Mouse (Mus musculus): ENCODE measurements at regions not wholly inside any gene's neighbourhood (a gene's known extent, or its start where the extent isn't known, plus 50 kb on each side); places are given as distances from the start of the nearest gene placed in this dataset.
A peak's percentile ranks its signal among the peaks of the same experiment; 100 is the strongest.

DNA sequence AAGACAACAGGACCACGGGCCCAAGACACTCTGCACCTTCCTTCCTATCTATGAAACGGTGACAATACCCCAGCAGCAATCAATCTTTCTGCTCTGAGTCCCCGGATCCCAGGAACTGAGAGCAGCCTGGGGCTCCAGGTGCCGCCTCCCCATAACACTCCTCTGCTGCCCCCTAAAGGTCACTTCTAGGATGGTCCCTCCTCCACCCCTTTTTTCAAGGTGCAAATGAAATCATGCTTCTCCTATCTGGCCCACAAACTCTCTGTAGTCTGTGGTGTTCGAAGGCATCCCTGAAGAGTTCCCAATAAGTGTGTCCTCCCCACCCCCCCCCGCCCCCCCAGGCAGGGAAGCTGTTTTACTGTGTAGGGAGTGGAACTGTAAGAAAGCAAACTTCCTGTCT, 147.9 kb downstream of the Unc5cl start:
- Histone ChIP-seq H3K27me3 (ENCODE audit: control insufficient read depth in 1 of 2, insufficient read depth in 2 of 2, low read length in 2 of 2) (no peaks in the 10 kb centered on the region), H3K27ac (ENCODE audit: control insufficient read depth, low read depth, low read length) (no peak overlapping the region), H3K4me1 (ENCODE audit: control insufficient read depth in 1 of 2, insufficient read depth in 2 of 2, low read length in 2 of 2) (no peaks in the 10 kb centered on the region), H3K79me2 (ENCODE audit: control insufficient read depth, insufficient read depth, low read length, poor library complexity) (no peaks in the 10 kb centered on the region), H3K9me3 (replicated peaks; ENCODE audit: insufficient read depth, low read length) (no peaks in the 10 kb centered on the region), H3K36me3 (ENCODE audit: control insufficient read depth in 1 of 2, insufficient read depth in 2 of 2, low read length in 2 of 2) (no peaks in the 10 kb centered on the region), H3K4me3 (ENCODE audit: control insufficient read depth in 1 of 2, insufficient read depth in 1 of 2, low read depth in 2 of 2, low read length in 2 of 2) (no peak overlapping the region), H3K9ac (ENCODE audit: control insufficient read depth, low read depth, low read length, poor library complexity, severe bottlenecking) (no peak overlapping the region)
- peak; percentile 6 for DNase-seq (ENCODE audit: low read depth, low spot score)
- TF ChIP-seq ZNF384 (IDR thresholded peaks at IDR 0.05; ENCODE audit: low read depth, low read length) (no peak), TAL1 (IDR thresholded peaks at IDR 0.05; ENCODE audit: low read length) (no peak), HCFC1 (IDR thresholded peaks at IDR 0.05; ENCODE audit: low read depth, low read length) (no peak), SMC3 (IDR thresholded peaks at IDR 0.05; ENCODE audit: low read depth, low read length) (peak; percentile 28; the same call in 1 of the 2 replicates), MYC (IDR thresholded peaks at IDR 0.05; ENCODE audit: low read depth, low read length) (no peak), CTCF (IDR thresholded peaks at IDR 0.05 in 2 of 3, conservative IDR thresholded peaks at IDR 0.05 in 1 of 3; ENCODE audit: control insufficient read depth in 1 of 3, insufficient read depth in 1 of 3, low read depth in 2 of 3, low read length in 3 of 3, poor library complexity in 1 of 3, severe bottlenecking in 1 of 3) (peak in 2 of 3 experiments; percentile 26; a peak in 3 of 6 replicates), TBP (IDR thresholded peaks at IDR 0.05; ENCODE audit: low read depth, low read length) (no peak), MYB (IDR thresholded peaks at IDR 0.05; ENCODE audit: low read depth, low read length) (no peak), RAD21 (IDR thresholded peaks at IDR 0.05; ENCODE audit: low read depth, low read length) (peak; percentile 20), POLR2A (IDR thresholded peaks at IDR 0.05; ENCODE audit: control insufficient read depth in 1 of 2, insufficient read depth in 1 of 2, low read depth in 1 of 2, low read length in 2 of 2, poor library complexity in 1 of 2) (no peak), MAZ (IDR thresholded peaks at IDR 0.05; ENCODE audit: low read depth, low read length) (no peak), EP300 (IDR thresholded peaks at IDR 0.05; ENCODE audit: low read depth in 1 of 2, low read length in 2 of 2) (no peak), SIN3A (IDR thresholded peaks at IDR 0.05; ENCODE audit: low read length) (no peak), ZC3H11A (IDR thresholded peaks at IDR 0.05; ENCODE audit: low read depth, low read length) (no peak; the same call in 1 of the 2 replicates), GABPA (IDR thresholded peaks at IDR 0.05; ENCODE audit: low read depth, low read length) (no peak), BHLHE40 (IDR thresholded peaks at IDR 0.05; ENCODE audit: borderline replicate concordance, low read depth, low read length) (no peak)

DNA sequence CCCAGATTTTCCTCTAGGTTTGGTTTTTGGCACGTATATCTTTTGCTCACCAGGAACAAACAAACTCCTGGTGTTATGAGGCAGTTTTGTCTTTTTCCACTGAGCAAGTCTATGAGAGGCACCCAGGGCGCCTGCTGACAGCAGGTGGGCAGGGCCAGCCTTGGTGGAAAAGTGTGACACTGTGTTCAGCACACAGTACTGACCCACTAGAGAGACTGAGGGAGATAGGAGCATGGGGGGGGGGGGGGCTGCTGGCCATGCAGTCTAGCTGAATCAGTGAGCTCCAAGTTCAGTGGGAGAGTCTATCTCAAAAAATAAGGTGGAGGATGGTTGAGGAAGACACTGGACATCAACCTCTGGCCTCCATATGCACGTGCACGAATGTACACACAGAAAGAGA, 152.1 kb downstream of the Unc5cl start:
- Histone ChIP-seq H3K9me3 (replicated peaks; ENCODE audit: insufficient read depth, low read length) (no peaks in the 10 kb centered on the region), H3K27ac (ENCODE audit: control insufficient read depth, low read depth, low read length) (no peak overlapping the region), H3K36me3 (ENCODE audit: control insufficient read depth in 1 of 2, insufficient read depth in 2 of 2, low read length in 2 of 2) (no peaks in the 10 kb centered on the region), H3K4me1 (ENCODE audit: control insufficient read depth in 1 of 2, insufficient read depth in 2 of 2, low read length in 2 of 2) (no peaks in the 10 kb centered on the region), H3K4me3 (ENCODE audit: control insufficient read depth in 1 of 2, insufficient read depth in 1 of 2, low read depth in 2 of 2, low read length in 2 of 2) (no peak overlapping the region), H3K27me3 (ENCODE audit: control insufficient read depth in 1 of 2, insufficient read depth in 2 of 2, low read length in 2 of 2) (no peaks in the 10 kb centered on the region), H3K79me2 (ENCODE audit: control insufficient read depth, insufficient read depth, low read length, poor library complexity) (no peaks in the 10 kb centered on the region), H3K9ac (ENCODE audit: control insufficient read depth, low read depth, low read length, poor library complexity, severe bottlenecking) (no peak overlapping the region)
- DNase-seq (ENCODE audit: low read depth, low spot score): no peak
- TF ChIP-seq SMC3 (IDR thresholded peaks at IDR 0.05; ENCODE audit: low read depth, low read length) (no peak), MYB (IDR thresholded peaks at IDR 0.05; ENCODE audit: low read depth, low read length) (no peak), SIN3A (IDR thresholded peaks at IDR 0.05; ENCODE audit: low read length) (no peak), POLR2A (IDR thresholded peaks at IDR 0.05; ENCODE audit: control insufficient read depth in 1 of 2, insufficient read depth in 1 of 2, low read depth in 1 of 2, low read length in 2 of 2, poor library complexity in 1 of 2) (no peak), MAZ (IDR thresholded peaks at IDR 0.05; ENCODE audit: low read depth, low read length) (no peak), NRF1 (IDR thresholded peaks at IDR 0.05; ENCODE audit: insufficient read depth, low read depth, low read length, poor library complexity, severe bottlenecking) (no peak), CTCF (IDR thresholded peaks at IDR 0.05 in 2 of 3, conservative IDR thresholded peaks at IDR 0.05 in 1 of 3; ENCODE audit: control insufficient read depth in 1 of 3, insufficient read depth in 1 of 3, low read depth in 2 of 3, low read length in 3 of 3, poor library complexity in 1 of 3, severe bottlenecking in 1 of 3) (no peak), TAL1 (IDR thresholded peaks at IDR 0.05; ENCODE audit: low read length) (no peak), NELFE (IDR thresholded peaks at IDR 0.05; ENCODE audit: low read depth, low read length) (no peak), CHD2 (IDR thresholded peaks at IDR 0.05; ENCODE audit: low read length) (no peak), ETS1 (IDR thresholded peaks at IDR 0.05; ENCODE audit: low read depth, low read length) (no peak), ZMIZ1 (IDR thresholded peaks at IDR 0.05; ENCODE audit: low read depth, low read length) (no peak), POLR2AphosphoS5 (IDR thresholded peaks at IDR 0.05; ENCODE audit: borderline replicate concordance, low read depth, low read length) (no peak), BHLHE40 (IDR thresholded peaks at IDR 0.05; ENCODE audit: borderline replicate concordance, low read depth, low read length) (no peak), UBTF (IDR thresholded peaks at IDR 0.05; ENCODE audit: borderline replicate concordance, insufficient read depth, low read depth, low read length) (no peak), MAX (IDR thresholded peaks at IDR 0.05; ENCODE audit: low read length) (no peak), TBP (IDR thresholded peaks at IDR 0.05; ENCODE audit: low read depth, low read length) (no peak), HCFC1 (IDR thresholded peaks at IDR 0.05; ENCODE audit: low read depth, low read length) (no peak), RCOR1 (IDR thresholded peaks at IDR 0.05; ENCODE audit: low read depth, low read length) (no peak)

All from MEL (cell line).